Mouse (Mus musculus) forebrain, embryonic 14.5 days (tissue): ENCODE measurements around the gene Zfp688. TPM values are rescaled to one million over a fixed set of nuclear protein-coding genes. Genes with fewer than 3 reads are reported as not detected.
"Not testable (repeated sequence)": the region's sequence is repeated elsewhere in the genome, so short reads cannot be mapped to it uniquely, and the experiment has no call there.

Experiments
- ATAC-seq: fragments of 200-750 bp; cut with Nextera tagmentation; 2 replicates; pipeline ENCODE4 v1.8.0; 2017; ENCODE audit warnings: mild to moderate bottlenecking, moderate library complexity
- DNase-seq: peaks from one replicate; pipeline ENCODE4 v3.0.0-alpha.2; 2015; ENCODE audit warnings: low spot score
- H3K27ac ChIP-seq: fragments of 300-500 bp; sonication (generic); 2 replicates; pipeline ENCODE4 v1.5.1; 2014; ENCODE audit warnings: low read depth, mild to moderate bottlenecking, control low read depth, low read length, moderate library complexity
- H3K27me3 ChIP-seq: fragments of 300-500 bp; sonication (generic); replicated peaks from 2 replicates; pipeline ENCODE4 v1.6.1; 2014; ENCODE audit warnings: low read length, control low read depth, mixed read lengths; ENCODE audit not compliant: control insufficient read depth, insufficient read depth
- H3K36me3 ChIP-seq: fragments of 300-500 bp; sonication (generic); 2 replicates; pipeline ENCODE4 v1.6.1; 2014; ENCODE audit warnings: low read length, control low read depth; ENCODE audit not compliant: control insufficient read depth, insufficient read depth
- H3K4me1 ChIP-seq: fragments of 300-500 bp; sonication (generic); 2 replicates; pipeline ENCODE4 v1.6.1; 2014; ENCODE audit warnings: antibody characterized with exemption, low read length, control low read depth; ENCODE audit not compliant: control insufficient read depth, insufficient read depth
- H3K4me2 ChIP-seq: fragments of 300-500 bp; sonication (generic); 2 replicates; pipeline ENCODE4 v1.6.1; 2014; ENCODE audit warnings: mild to moderate bottlenecking, control low read depth, low read length
- H3K4me3 ChIP-seq: fragments of 300-500 bp; sonication (generic); 2 replicates; pipeline ENCODE4 v1.5.1; 2014; ENCODE audit warnings: low read depth, low read length, control low read depth
- H3K9ac ChIP-seq: fragments of 300-500 bp; sonication (generic); 2 replicates; pipeline ENCODE4 v1.6.1; 2014; ENCODE audit warnings: mild to moderate bottlenecking, low read length, control low read depth, moderate library complexity
- H3K9me3 ChIP-seq: fragments of 300-500 bp; sonication (generic); replicated peaks from 2 replicates; pipeline ENCODE4 v1.6.1; 2016; ENCODE audit warnings: low read length, control low read depth, mixed read lengths; ENCODE audit not compliant: control insufficient read depth
- WGBS: fragments of 180-500 bp; shearing (Covaris S2); extraction: QIAGEN DNeasy Blood & Tissue Kit; methylation state at CpG from one replicate; pipeline ENCODE4 v1.1.7; 2014; 5-methylcytosine and 5-hydroxymethylcytosine counted together
- polyA plus RNA-seq: library from polyadenylated mRNA; unstranded; fragments of >200 nt; fragmentation: Nextera tagmentation; extraction: Ambion mirVana; gene quantifications from 2 replicates; pipeline ENCODE4 v1.2.1, GENCODE M21; 2014

Gene Zfp688
- polyA plus RNA-seq: 32.9 and 36.1 TPM in 2 replicates

DNA sequence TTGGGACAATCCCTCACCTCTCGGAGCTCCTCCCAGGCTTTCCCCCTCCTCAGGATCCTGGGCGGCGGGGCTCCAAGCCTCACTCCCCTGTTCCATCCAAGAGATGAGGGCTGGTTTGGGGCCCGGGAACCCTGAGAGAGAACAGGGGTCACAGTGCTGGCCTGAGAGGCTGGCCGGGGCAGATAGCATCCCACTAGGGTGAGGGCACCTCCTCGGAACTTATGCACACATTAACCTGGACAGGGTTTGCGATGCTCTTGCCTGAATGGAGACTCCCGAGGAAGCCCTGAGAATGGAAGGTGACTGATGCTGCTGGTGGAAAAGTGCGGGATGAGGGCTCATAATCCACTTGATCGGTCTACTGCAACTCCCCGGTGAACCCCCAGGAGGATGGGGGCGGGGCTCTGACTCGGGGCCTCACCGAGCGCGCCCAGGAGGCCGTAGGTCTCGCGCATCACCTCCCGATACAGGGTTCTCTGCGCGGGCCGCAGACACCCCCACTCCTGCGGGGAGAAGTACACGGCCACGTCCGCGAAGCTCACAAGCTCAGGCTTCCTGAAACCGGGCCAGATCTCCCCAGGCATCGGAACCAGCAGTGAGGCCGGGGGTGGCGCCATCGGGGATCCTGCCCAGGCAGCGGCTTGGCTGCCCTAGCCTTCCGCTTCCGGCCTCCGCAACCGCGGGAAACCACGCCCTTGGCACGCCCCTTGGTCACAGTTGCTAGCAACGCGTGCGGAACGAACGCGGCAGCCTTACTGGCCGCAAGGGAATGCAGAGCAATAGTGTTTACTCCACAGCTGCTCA is at the start of gene Zfp688:
Gene Zfp688, minus strand, starts transcription at position 681 of the 804 bp plus-strand sequence.
- Histone ChIP-seq H3K9ac (peak within 1 kb of the TSS; percentile 92), H3K4me3 (peak within 1 kb of the TSS; percentile 75), H3K36me3 (peaks cover 18% of the 10 kb centered on the region), H3K4me1 (peaks cover 5% of the 10 kb centered on the region), H3K27me3 (0 out of 2 replicates have a peak, but pooled peaks cover 4% of the 10 kb centered on the region), H3K27ac (peak within 1 kb of the TSS; percentile 58), H3K9me3 (no peaks in the 10 kb centered on the region), H3K4me2 (peak within 1 kb of the TSS; percentile 81)
- WGBS: 1% methylated on average over 44 of the region's 48 CpGs
- DNase-seq (peak; percentile 94), ATAC-seq (peak; percentile 99)

DNA sequence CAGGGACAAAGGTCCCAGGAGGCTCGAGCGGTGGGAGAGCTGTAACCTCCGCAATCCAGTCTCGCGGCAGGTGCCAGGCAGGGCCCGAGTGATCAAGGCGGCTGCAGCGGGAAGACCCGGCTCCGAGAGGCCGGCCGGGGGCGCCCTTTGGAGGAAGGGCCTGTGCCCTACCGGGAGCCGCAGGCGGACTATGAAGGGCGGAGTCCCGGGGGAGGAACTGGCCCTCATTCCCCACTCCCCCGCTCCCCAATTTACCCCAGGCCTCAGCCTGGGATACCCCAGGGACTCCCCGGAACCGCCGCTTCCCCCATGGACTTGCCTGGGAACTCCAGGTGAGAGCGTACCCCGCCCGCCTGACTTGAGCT is 49.8 kb upstream of the Zfp688 start:
- peak overlapping the region; percentile 83 for H3K9ac ChIP-seq
- H3K4me1 ChIP-seq: peaks cover 16% of the 10 kb centered on the region
- H3K4me2 ChIP-seq: peak overlapping the region; percentile 55
- peak overlapping the region; percentile 94 for H3K27ac ChIP-seq
- no peaks in the 10 kb centered on the region for H3K27me3 ChIP-seq
- DNase-seq (no peak), ATAC-seq (peak; percentile 16)
- peak overlapping the region; percentile 63 for H3K4me3 ChIP-seq
- 1% methylated on average over 24 of the region's 25 CpGs for WGBS
- no peaks in the 10 kb centered on the region for H3K9me3 ChIP-seq
- peaks cover 48% of the 10 kb centered on the region for H3K36me3 ChIP-seq

DNA sequence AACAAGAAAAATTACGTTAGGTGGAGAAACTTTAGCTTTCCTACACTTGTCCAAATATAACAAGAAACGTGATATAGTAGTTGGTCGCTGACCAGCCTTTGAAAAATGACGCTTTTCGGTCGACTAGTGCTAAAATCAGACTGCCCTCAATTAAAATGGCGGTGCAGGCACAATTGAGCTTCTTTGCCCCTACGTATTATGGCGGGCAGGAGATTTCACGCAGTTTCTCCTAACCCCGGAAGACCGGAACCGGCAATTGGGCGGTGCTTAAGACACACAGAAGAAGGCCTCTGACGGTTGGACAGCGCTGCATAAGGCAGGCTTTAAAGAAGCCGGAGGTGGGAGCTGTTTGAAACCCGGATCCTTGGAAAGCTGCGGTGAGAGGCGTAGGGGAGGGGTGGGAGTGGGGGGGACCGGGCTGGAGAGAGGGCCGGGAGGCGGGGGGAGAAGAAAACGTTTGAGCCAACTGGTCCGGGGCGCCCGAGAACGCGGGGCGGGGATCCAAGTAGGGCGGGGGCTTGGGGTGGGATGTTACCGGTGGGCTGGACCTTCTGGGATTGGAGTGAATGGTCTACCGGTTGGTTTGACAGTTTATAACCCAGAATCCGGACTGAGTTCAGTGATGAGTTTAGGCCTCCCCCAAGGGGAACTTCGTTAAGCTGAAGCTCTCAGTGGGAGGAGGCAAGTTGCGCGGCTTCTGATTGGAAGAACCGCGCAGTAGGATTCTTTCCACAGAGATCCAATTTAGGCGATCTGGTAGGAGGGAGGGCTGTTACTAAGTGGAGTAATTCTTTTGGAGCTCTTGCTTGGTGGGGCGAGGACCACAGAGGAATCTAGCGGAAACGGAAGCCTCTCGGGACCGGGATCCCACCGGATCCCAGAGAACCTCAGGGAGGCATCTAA is 49.1 kb upstream of the Zfp688 start:
- Histone ChIP-seq H3K4me1 (peaks cover 16% of the 10 kb centered on the region), H3K4me3 (peak overlapping the region; percentile 63), H3K9me3 (no peaks in the 10 kb centered on the region), H3K4me2 (peak overlapping the region; percentile 55), H3K27me3 (no peaks in the 10 kb centered on the region), H3K9ac (peak overlapping the region; percentile 83), H3K36me3 (peaks cover 45% of the 10 kb centered on the region), H3K27ac (peak overlapping the region; percentile 94)
- DNase-seq (peak; percentile 99), ATAC-seq (peak; percentile 94)
- 1% methylated on average over 44 of the region's 46 CpGs for WGBS

DNA sequence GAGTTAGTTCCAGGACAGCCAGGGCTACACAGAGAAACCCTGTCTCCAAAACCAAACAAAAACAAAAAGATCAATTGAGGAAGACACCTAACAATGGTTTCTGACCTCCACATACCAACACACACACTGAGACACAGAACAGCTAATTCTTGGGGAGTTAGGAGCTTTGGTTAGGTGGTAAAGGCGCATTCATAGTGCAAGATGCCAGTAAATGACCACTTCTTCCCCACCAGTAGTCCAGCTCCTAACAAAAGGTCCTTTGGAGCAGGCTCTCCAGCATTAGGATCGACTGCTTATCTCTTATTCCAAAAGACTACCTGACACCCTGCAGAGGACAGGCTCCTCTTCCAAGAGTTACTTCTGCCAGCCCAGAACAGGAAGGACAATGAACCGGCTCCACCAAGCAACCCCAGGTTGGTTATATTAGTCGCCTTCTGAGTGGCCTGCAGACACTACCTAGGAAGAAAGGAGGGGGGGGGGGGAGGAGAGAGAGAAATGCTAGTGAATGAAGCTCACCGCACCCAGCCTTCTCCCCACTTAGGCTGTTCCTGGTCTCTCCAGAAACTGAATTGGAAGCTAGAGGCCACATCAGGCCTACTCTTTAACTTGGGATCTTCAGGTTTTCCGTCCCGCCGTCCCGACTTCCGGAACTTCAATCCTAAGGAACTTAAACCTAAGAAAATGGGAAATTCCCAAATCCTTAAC is 48.3 kb upstream of the Zfp688 start:
- ATAC-seq: peak; percentile 11; the same call in 1 of the 2 replicates
- Histone ChIP-seq H3K4me3 (peak overlapping the region; percentile 63), H3K27ac (peak overlapping the region; percentile 94), H3K9ac (peak overlapping the region; percentile 83), H3K4me1 (peaks cover 16% of the 10 kb centered on the region), H3K4me2 (peak overlapping the region; percentile 55), H3K27me3 (no peaks in the 10 kb centered on the region), H3K36me3 (peaks cover 42% of the 10 kb centered on the region), H3K9me3 (no peaks in the 10 kb centered on the region)
- no peak for DNase-seq
- 5% methylated on average over 10 of the region's 10 CpGs for WGBS

DNA sequence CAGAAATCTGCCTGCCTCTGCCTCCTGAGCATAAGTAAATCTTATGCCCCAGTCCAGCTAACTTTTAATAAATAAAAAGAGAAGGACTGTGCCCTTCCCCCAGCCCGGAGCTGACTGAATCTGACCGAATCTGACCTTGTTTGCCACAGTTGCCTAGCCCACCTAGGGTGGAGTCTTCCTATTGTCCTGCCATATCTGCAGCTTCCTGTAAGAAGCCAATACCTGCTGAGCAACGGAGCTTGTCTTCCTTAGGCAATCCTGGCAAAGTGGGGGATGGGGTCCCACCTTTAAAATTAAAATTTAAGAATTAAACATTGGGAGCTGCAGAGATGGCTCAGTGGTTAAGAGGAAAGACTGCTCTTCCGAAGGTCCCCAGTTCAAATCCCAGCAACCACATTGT is 44.7 kb upstream of the Zfp688 start:
- Histone ChIP-seq H3K27ac (no peak overlapping the region), H3K27me3 (no peaks in the 10 kb centered on the region), H3K4me1 (peaks cover 10% of the 10 kb centered on the region), H3K9ac (no peak overlapping the region), H3K9me3 (no peaks in the 10 kb centered on the region), H3K4me3 (no peak overlapping the region), H3K4me2 (no peak overlapping the region), H3K36me3 (peaks cover 26% of the 10 kb centered on the region)
- no peak for ATAC-seq
- 96% methylated on average over 4 of the region's 4 CpGs for WGBS
- no peak for DNase-seq

DNA sequence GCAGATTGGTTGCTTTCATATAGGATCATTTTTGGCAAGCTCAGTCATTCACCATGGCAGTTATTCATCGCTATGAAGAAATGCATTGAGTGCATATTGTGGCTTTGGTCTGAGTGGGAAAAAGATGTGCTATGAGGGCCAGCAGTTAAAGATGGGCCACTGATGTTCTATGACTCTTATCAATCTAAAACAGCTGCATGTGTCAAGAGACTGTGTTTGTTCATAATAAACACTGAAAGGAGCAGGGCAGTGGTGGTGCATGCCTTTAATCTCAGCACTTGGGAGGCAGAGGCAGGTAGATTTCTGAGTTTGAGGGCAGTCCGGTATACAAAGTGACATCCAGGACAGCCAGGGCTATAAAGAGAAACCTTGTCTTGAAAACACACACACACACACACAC is 43.8 kb upstream of the Zfp688 start:
- not testable (repeated sequence) for H3K4me1 ChIP-seq, DNase-seq, H3K27me3 ChIP-seq, H3K9ac ChIP-seq, ATAC-seq, H3K9me3 ChIP-seq, H3K27ac ChIP-seq, H3K4me3 ChIP-seq, H3K4me2 ChIP-seq
- H3K36me3 ChIP-seq: peaks cover 35% of the 10 kb centered on the region
- whole genome bisulfite sequencing: 98% methylated on average over 2 of the region's 2 CpGs

DNA sequence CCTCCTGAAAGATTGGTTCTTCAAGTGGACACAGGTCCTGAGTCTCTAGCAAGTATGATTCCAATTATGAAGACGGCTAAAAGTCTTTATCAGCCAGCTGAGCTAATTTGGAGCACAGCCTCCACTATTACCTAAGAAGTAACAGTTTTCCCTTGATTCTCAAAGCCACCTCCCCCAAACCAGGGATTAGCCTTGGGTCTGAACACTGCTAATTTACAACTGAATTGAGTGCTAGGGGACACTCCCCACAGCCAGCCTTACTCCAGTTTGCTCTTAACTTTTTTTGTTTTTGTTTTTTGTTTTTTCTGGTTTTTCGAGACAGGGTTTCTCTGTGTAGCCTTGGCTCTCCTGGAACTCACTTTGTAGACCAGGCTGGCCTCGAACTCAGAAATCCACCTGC is 43.3 kb upstream of the Zfp688 start:
- Histone ChIP-seq H3K9ac (no peak overlapping the region), H3K27ac (no peak overlapping the region), H3K4me1 (peaks cover 10% of the 10 kb centered on the region), H3K27me3 (no peaks in the 10 kb centered on the region), H3K4me3 (no peak overlapping the region), H3K9me3 (no peaks in the 10 kb centered on the region), H3K4me2 (no peak overlapping the region), H3K36me3 (peaks cover 40% of the 10 kb centered on the region)
- DNase-seq (no peak), ATAC-seq (no peak)
- WGBS: 92% methylated on average over 3 of the region's 3 CpGs

DNA sequence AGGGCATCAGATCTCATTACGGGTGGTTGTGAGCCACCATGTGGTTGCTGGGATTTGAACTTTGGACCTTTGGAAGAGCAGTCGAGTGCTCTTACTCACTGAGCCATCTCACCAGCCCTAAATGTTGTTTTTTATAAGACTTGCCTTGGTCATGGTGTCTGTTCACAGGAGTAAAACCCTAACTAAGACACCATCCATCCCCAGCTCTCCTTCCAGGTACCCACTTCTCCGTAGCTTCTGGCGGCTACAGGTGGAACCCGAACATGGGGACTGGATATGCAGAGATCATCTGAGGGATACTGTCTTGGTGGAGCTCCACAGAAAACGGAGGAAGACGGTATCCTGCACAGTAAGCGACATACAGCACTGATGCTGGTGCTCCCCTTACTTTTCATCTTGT is 37.4 kb upstream of the Zfp688 start, which contains the start of gene Prr14:
Gene Prr14, plus strand, starts transcription at position 301 of the 400 bp plus-strand sequence.
- H3K4me2 ChIP-seq, H3K4me1 ChIP-seq, H3K9me3 ChIP-seq, H3K4me3 ChIP-seq, H3K27me3 ChIP-seq, H3K27ac ChIP-seq, DNase-seq, H3K9ac ChIP-seq, ATAC-seq: not testable (repeated sequence)
- 96% methylated on average over 8 of the region's 8 CpGs for WGBS
- peaks cover 47% of the 10 kb centered on the region for H3K36me3 ChIP-seq
